Mouse (Mus musculus) heart, postnatal 0 days (tissue): ENCODE measurements around the gene Mief1. TPM values are rescaled to one million over a fixed set of nuclear protein-coding genes. Genes with fewer than 3 reads are reported as not detected.

ENCODE experiments used
- ATAC-seq: fragments of 200-750 bp; cut with Nextera tagmentation; 2 replicates; pipeline ENCODE4 v1.8.0; 2017; ENCODE audit warnings: low read depth, moderate number of reproducible peaks, moderate library complexity; ENCODE audit not compliant: insufficient read depth
- DNase-seq: peaks from one replicate; pipeline ENCODE4 v3.0.0-alpha.2; 2016; ENCODE audit warnings: low spot score
- H3K27ac ChIP-seq: fragments of 300-500 bp; sonication (generic); 2 replicates; pipeline ENCODE4 v1.5.1; 2014; ENCODE audit warnings: low read depth, mild to moderate bottlenecking
- H3K27me3 ChIP-seq: fragments of 300-500 bp; sonication (generic); 2 replicates; pipeline ENCODE4 v1.6.1; 2014; ENCODE audit warnings: low read length, mixed read lengths; ENCODE audit not compliant: control insufficient read depth, insufficient read depth
- H3K36me3 ChIP-seq: fragments of 300-500 bp; sonication (generic); replicated peaks from 2 replicates; pipeline ENCODE4 v1.6.1; 2014; ENCODE audit warnings: low read length, mixed read lengths; ENCODE audit not compliant: control insufficient read depth, insufficient read depth
- H3K4me1 ChIP-seq: fragments of 300-500 bp; sonication (generic); 2 replicates; pipeline ENCODE4 v1.6.1; 2014; ENCODE audit warnings: antibody characterized with exemption; ENCODE audit not compliant: control insufficient read depth, insufficient read depth
- H3K4me2 ChIP-seq: fragments of 300-500 bp; sonication (generic); 2 replicates; pipeline ENCODE4 v1.6.1; 2014; ENCODE audit warnings: low read depth, mild to moderate bottlenecking, low read length, moderate library complexity
- H3K4me3 ChIP-seq: fragments of 300-500 bp; sonication (generic); 2 replicates; pipeline ENCODE4 v1.5.1; 2014; ENCODE audit warnings: low read depth, low read length
- H3K9ac ChIP-seq: fragments of 300-500 bp; sonication (generic); replicated peaks from 2 replicates; pipeline ENCODE4 v1.6.1; 2014; ENCODE audit warnings: low read depth, low read length, mixed read lengths
- H3K9me3 ChIP-seq: fragments of 300-500 bp; sonication (generic); replicated peaks from 2 replicates; pipeline ENCODE4 v1.6.1; 2016; ENCODE audit warnings: low read length; ENCODE audit not compliant: control insufficient read depth
- CTCF ChIP-seq: IDR thresholded peaks from 2 replicates; pipeline ENCODE4 v1.5.1; 2016; ENCODE audit warnings: antibody characterized with exemption, control low read depth, low read depth
- EP300 ChIP-seq: IDR thresholded peaks from 2 replicates; pipeline ENCODE4 v1.6.1; 2016; ENCODE audit warnings: antibody characterized with exemption, low read depth
- WGBS: fragments of 180-500 bp; shearing (Covaris S2); extraction: QIAGEN DNeasy Blood & Tissue Kit; methylation state at CpG from one replicate; pipeline ENCODE4 v1.1.7; 2014; 5-methylcytosine and 5-hydroxymethylcytosine counted together
- polyA plus RNA-seq: library from polyadenylated mRNA; unstranded; fragments of >200 nt; fragmentation: Nextera tagmentation; extraction: Ambion mirVana; gene quantifications from 2 replicates; pipeline ENCODE4 v1.2.1, GENCODE M21; 2015
- total RNA-seq: library from RNA; depleted of rRNA; stranded (reverse); fragments of >200 nt; gene quantifications from 2 replicates; pipeline ENCODE4 v1.2.3, GENCODE M21; 2014; ENCODE audit warnings: low replicate concordance

Mief1 gene
- total and polyA plus RNA-seq, 2 experiments from 2014 or later: 17.8 to 39.8 TPM

- DNase-seq (no peak), ATAC-seq (no peak)
- Histone ChIP-seq H3K36me3 (no peaks in the 10 kb centered on the region), H3K4me1 (no peaks in the 10 kb centered on the region), H3K9ac (no peak overlapping the region), H3K9me3 (no peaks in the 10 kb centered on the region), H3K27me3 (no peaks in the 10 kb centered on the region), H3K4me3 (no peak overlapping the region), H3K27ac (no peak overlapping the region), H3K4me2 (no peak overlapping the region)
- 63% methylated on average over 7 of the region's 7 CpGs for WGBS
- TF ChIP-seq CTCF: no peak
- TF ChIP-seq EP300: no peak
Measured at GRCm38 (mm10) chr15:80192847-80193246, 41.0 kb upstream of the Mief1 start.

GRCm38 (mm10) chr15:80199556-80199955 is 34.3 kb upstream of the Mief1 start:
- TF ChIP-seq EP300 (no peak), CTCF (no peak)
- DNase-seq (no peak), ATAC-seq (no peak)
- Histone ChIP-seq H3K36me3 (no peaks in the 10 kb centered on the region), H3K4me1 (no peaks in the 10 kb centered on the region), H3K9ac (no peak overlapping the region), H3K27me3 (no peaks in the 10 kb centered on the region), H3K4me2 (no peak overlapping the region), H3K27ac (no peak overlapping the region), H3K9me3 (no peaks in the 10 kb centered on the region), H3K4me3 (no peak overlapping the region)
- WGBS: 89% methylated on average over 2 of the region's 2 CpGs

- Histone ChIP-seq H3K4me3 (no peak overlapping the region), H3K36me3 (no peaks in the 10 kb centered on the region), H3K27me3 (no peaks in the 10 kb centered on the region), H3K4me1 (no peaks in the 10 kb centered on the region), H3K27ac (no peak overlapping the region), H3K4me2 (no peak overlapping the region), H3K9me3 (no peaks in the 10 kb centered on the region), H3K9ac (no peak overlapping the region)
- 65% methylated on average over 6 of the region's 6 CpGs for WGBS
- DNase-seq (no peak), ATAC-seq (no peak)
- no peak for TF ChIP-seq EP300
- no peak for TF ChIP-seq CTCF
Measured at GRCm38 (mm10) chr15:80202111-80202775, 31.6 kb upstream of the Mief1 start.

- Histone ChIP-seq H3K9ac (no peak overlapping the region), H3K36me3 (no peaks in the 10 kb centered on the region), H3K4me3 (no peak overlapping the region), H3K27me3 (no peaks in the 10 kb centered on the region), H3K9me3 (no peaks in the 10 kb centered on the region), H3K4me1 (no peaks in the 10 kb centered on the region), H3K4me2 (no peak overlapping the region), H3K27ac (no peak overlapping the region)
- DNase-seq (no peak), ATAC-seq (no peak)
- no peak for TF ChIP-seq CTCF
- no peak for TF ChIP-seq EP300
- 21% methylated on average over 4 of the region's 4 CpGs for WGBS
Measured at GRCm38 (mm10) chr15:80203406-80203805, 30.4 kb upstream of the Mief1 start.

GRCm38 (mm10) chr15:80206057-80206565 is 27.7 kb upstream of the Mief1 start:
- Histone ChIP-seq H3K27me3 (no peaks in the 10 kb centered on the region), H3K27ac (no peak overlapping the region), H3K9ac (no peak overlapping the region), H3K36me3 (no peaks in the 10 kb centered on the region), H3K9me3 (no peaks in the 10 kb centered on the region), H3K4me3 (no peak overlapping the region), H3K4me1 (no peaks in the 10 kb centered on the region), H3K4me2 (no peak overlapping the region)
- 80% methylated on average over 3 of the region's 3 CpGs for WGBS
- DNase-seq (no peak), ATAC-seq (no peak)
- TF ChIP-seq CTCF (no peak), EP300 (no peak)

GRCm38 (mm10) chr15:80208446-80208845 is 25.4 kb upstream of the Mief1 start:
- no peak overlapping the region for H3K9ac ChIP-seq
- ATAC-seq (no peak), DNase-seq (no peak)
- TF ChIP-seq EP300: no peak
- no peak for TF ChIP-seq CTCF
- WGBS: 54% methylated on average over 4 of the region's 4 CpGs
- no peak overlapping the region for H3K4me3 ChIP-seq
- H3K4me1 ChIP-seq: no peaks in the 10 kb centered on the region
- no peaks in the 10 kb centered on the region for H3K27me3 ChIP-seq
- H3K4me2 ChIP-seq: no peak overlapping the region
- no peaks in the 10 kb centered on the region for H3K9me3 ChIP-seq
- no peaks in the 10 kb centered on the region for H3K36me3 ChIP-seq
- H3K27ac ChIP-seq: no peak overlapping the region
